Mouse (Mus musculus): ENCODE measurements at regions not wholly inside any gene's neighbourhood (a gene's known extent, or its start where the extent isn't known, plus 50 kb on each side); places are given as distances from the start of the nearest gene placed in this dataset.

GRCm38 (mm10) chr16:78015401-78015800 is 285.9 kb upstream of the Cxadr start:
- DNase-seq (ENCODE audit: low read depth), result peak; percentile 13

GRCm38 (mm10) chr16:78013049-78013819 is 288.1 kb upstream of the Cxadr start:
- DNase-seq (ENCODE audit: low read depth), result no peak

GRCm38 (mm10) chr16:78004016-78004415 is 297.3 kb upstream of the Cxadr start:
- no peak for DNase-seq (ENCODE audit: low read depth)

GRCm38 (mm10) chr16:77992986-77993385 is 308.3 kb upstream of the Cxadr start:
- no peak for DNase-seq (ENCODE audit: low read depth)

GRCm38 (mm10) chr16:77989791-77990325 is 311.4 kb upstream of the Cxadr start:
- DNase-seq (ENCODE audit: low read depth), result peak; percentile 82

GRCm38 (mm10) chr16:77989139-77989538 is 312.1 kb upstream of the Cxadr start:
- no peak for DNase-seq (ENCODE audit: low read depth)

- DNase-seq (ENCODE audit: low read depth), result no peak
Observed at GRCm38 (mm10) chr16:77986884-77987529, 314.3 kb upstream of the Cxadr start.

- DNase-seq (ENCODE audit: low read depth), result no peak
Observed at GRCm38 (mm10) chr16:77948785-77949184, 346.9 kb upstream of the Gm11146 start.

- no peak for DNase-seq (ENCODE audit: low read depth)
Observed at GRCm38 (mm10) chr16:77945442-77945841, 343.5 kb upstream of the Gm11146 start.

- DNase-seq (ENCODE audit: low read depth), result no peak
Observed at GRCm38 (mm10) chr16:77931025-77931723, 329.3 kb upstream of the Gm11146 start.

- DNase-seq (ENCODE audit: low read depth), result no peak
Observed at GRCm38 (mm10) chr16:77914160-77915070, 312.5 kb upstream of the Gm11146 start.

- DNase-seq (ENCODE audit: low read depth), result no peak
Observed at GRCm38 (mm10) chr16:77894247-77894646, 292.4 kb upstream of the Gm11146 start.

GRCm38 (mm10) chr16:77893690-77894089 is 291.8 kb upstream of the Gm11146 start:
- DNase-seq (ENCODE audit: low read depth), result no peak

- no peak for DNase-seq (ENCODE audit: low read depth)
Observed at GRCm38 (mm10) chr16:77892731-77893130, 290.8 kb upstream of the Gm11146 start.

GRCm38 (mm10) chr16:77889348-77889747 is 287.5 kb upstream of the Gm11146 start:
- DNase-seq (ENCODE audit: low read depth), result no peak

- no peak for DNase-seq (ENCODE audit: low read depth)
Observed at GRCm38 (mm10) chr16:77885060-77885679, 283.3 kb upstream of the Gm11146 start.

GRCm38 (mm10) chr16:77884495-77884894 is 282.6 kb upstream of the Gm11146 start:
- DNase-seq (ENCODE audit: low read depth), result no peak

GRCm38 (mm10) chr16:77877006-77877405 is 275.1 kb upstream of the Gm11146 start:
- DNase-seq (ENCODE audit: low read depth), result no peak

- DNase-seq (ENCODE audit: low read depth), result no peak
Observed at GRCm38 (mm10) chr16:77863246-77863645, 261.4 kb upstream of the Gm11146 start.

- peak; percentile 52 for DNase-seq (ENCODE audit: low read depth)
Observed at GRCm38 (mm10) chr16:77852066-77852781, 250.3 kb upstream of the Gm11146 start.

All from gonadal fat pad, adult 2 months (tissue).